8 mouse cellular contexts compared by ENCODE assay signal in the genomic region with DNA sequence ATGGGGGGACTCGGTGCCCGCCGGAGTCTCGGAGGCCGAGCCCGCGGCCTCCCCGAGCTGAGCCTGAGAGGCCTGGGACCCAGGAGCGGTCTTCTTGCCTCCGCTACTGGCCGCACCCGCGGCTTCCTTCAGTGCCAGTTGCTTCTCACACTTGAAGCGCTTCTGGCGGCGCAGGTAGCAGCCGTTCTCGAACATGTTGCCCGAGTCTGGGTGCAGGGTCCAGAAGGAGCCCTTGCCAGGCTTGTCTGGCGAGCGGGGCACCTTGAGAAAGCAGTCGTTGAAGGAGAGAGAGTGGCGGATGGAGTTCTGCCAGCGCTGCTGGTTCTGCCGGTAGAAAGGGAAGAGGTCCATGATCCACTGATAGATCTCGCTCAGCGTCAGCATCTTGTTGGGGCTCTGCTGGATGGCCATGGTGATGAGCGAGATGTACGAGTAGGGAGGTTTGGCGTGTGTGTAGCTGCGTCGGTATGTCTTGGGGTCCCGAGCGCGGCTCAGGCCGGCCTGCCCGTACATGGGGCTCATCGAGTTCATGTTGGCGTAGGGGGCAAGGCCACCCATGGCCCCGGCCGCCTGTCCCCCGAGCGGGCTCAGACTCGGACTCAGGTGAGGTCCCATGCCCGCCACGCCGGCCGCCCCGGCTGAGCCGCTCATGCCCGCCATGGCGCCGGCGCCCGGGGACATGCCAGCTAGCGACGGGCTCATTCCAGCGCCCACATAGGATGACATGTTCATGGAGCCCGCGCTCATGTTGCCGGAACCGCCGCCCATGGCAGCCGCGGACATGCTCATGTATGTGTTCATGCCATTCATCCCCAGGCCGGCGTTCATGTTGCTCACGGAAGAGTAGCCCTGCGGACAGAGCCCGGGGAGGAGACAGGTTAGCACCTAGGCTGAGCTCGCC. TPM values are rescaled to one million over a fixed set of nuclear protein-coding genes. Genes with fewer than 3 reads are reported as not detected.
DNase-seq lines count a peak whose midpoint lies in the region; ATAC-seq lines count a peak whose summit lies in the region.

No protein-coding gene starts in this region.

- H3K36me3 ChIP-seq in kidney, embryonic 14.5 days (ENCODE audit: control insufficient read depth, insufficient read depth, low read length): no peaks in the 10 kb centered on the region
- H3K36me3 ChIP-seq in embryonic facial prominence, embryonic 12.5 days: no peaks in the 10 kb centered on the region
- H3K36me3 ChIP-seq in limb, embryonic 10.5 days: no peaks in the 10 kb centered on the region
- H3K36me3 ChIP-seq in neural tube, embryonic 12.5 days: no peaks in the 10 kb centered on the region

- WGBS in kidney, embryonic 14.5 days: under 1% methylated on average over 70 of the region's 71 CpGs
- WGBS in embryonic facial prominence, embryonic 12.5 days: 1% methylated on average over 70 of the region's 71 CpGs
- under 1% methylated on average over 71 of the region's 71 CpGs for WGBS in limb, embryonic 10.5 days
- WGBS in neural tube, embryonic 12.5 days: under 1% methylated on average over 71 of the region's 71 CpGs

- no peaks in the 10 kb centered on the region; the same call in 1 of the 2 replicates for H3K4me1 ChIP-seq in kidney, embryonic 14.5 days (ENCODE audit: control insufficient read depth, insufficient read depth, low read length)
- H3K4me1 ChIP-seq in embryonic facial prominence, embryonic 12.5 days: peaks cover 8% of the 10 kb centered on the region; the same call in 1 of the 2 replicates
- H3K4me1 ChIP-seq in limb, embryonic 10.5 days: peaks cover 37% of the 10 kb centered on the region
- H3K4me1 ChIP-seq in neural tube, embryonic 12.5 days: no peaks in the 10 kb centered on the region

- H3K9ac ChIP-seq in kidney, embryonic 14.5 days (ENCODE audit: low read depth, low read length): no peak overlapping the region
- H3K9ac ChIP-seq in embryonic facial prominence, embryonic 12.5 days: no peak overlapping the region
- 0 out of 2 replicates have a peak overlapping the region, but pooled peaks have one; percentile 5 for H3K9ac ChIP-seq in neural tube, embryonic 12.5 days

- H3K9me3 ChIP-seq in kidney, embryonic 14.5 days (ENCODE audit: control insufficient read depth, low read length): no peaks in the 10 kb centered on the region
- no peaks in the 10 kb centered on the region for H3K9me3 ChIP-seq in embryonic facial prominence, embryonic 12.5 days
- no peaks in the 10 kb centered on the region for H3K9me3 ChIP-seq in limb, embryonic 10.5 days (replicated peaks)
- no peaks in the 10 kb centered on the region for H3K9me3 ChIP-seq in neural tube, embryonic 12.5 days

- peak overlapping the region; percentile 15; the same call in 1 of the 2 replicates for H3K4me2 ChIP-seq in kidney, embryonic 14.5 days (replicated peaks; ENCODE audit: low read depth, low read length)
- 0 out of 2 replicates have a peak overlapping the region, but pooled peaks have one; percentile 11 for H3K4me2 ChIP-seq in embryonic facial prominence, embryonic 12.5 days (replicated peaks)
- no peak overlapping the region; the same call in none of the 2 replicates for H3K4me2 ChIP-seq in neural tube, embryonic 12.5 days (replicated peaks)

- DNase-seq in kidney, adult 18-20 months: no peak
- DNase-seq in limb, embryonic 10.5 days (ENCODE audit: low spot score): peak; percentile 66
- DNase-seq in embryo, embryonic 10 days (ENCODE audit: low spot score): no peak
- DNase-seq in left cerebral cortex, adult 18-20 months (ENCODE audit: low spot score in 2 of 2): no peak
- no peak for DNase-seq in layer of hippocampus, adult 9-11 months

- no peak for ATAC-seq in kidney, embryonic 14.5 days (ENCODE audit: low FRiP score, low TSS enrichment)
- ATAC-seq in embryonic facial prominence, embryonic 12.5 days (ENCODE audit: insufficient number of reproducible peaks, insufficient read depth, low FRiP score, low TSS enrichment): no peak
- ATAC-seq in neural tube, embryonic 12.5 days (ENCODE audit: low FRiP score, low read depth): no peak

- no peak overlapping the region for H3K27ac ChIP-seq in kidney, embryonic 14.5 days (ENCODE audit: low read depth, low read length)
- H3K27ac ChIP-seq in embryonic facial prominence, embryonic 12.5 days: no peak overlapping the region
- H3K27ac ChIP-seq in limb, embryonic 10.5 days: no peak overlapping the region
- no peak overlapping the region for H3K27ac ChIP-seq in neural tube, embryonic 12.5 days

- H3K27me3 ChIP-seq in kidney, embryonic 14.5 days (ENCODE audit: control insufficient read depth, insufficient read depth, low read length): peaks cover 99% of the 10 kb centered on the region
- H3K27me3 ChIP-seq in embryonic facial prominence, embryonic 12.5 days: peaks cover 98% of the 10 kb centered on the region
- H3K27me3 ChIP-seq in limb, embryonic 10.5 days (ENCODE audit: low read depth, poor library complexity, severe bottlenecking): peaks cover 100% of the 10 kb centered on the region
- H3K27me3 ChIP-seq in neural tube, embryonic 12.5 days (replicated peaks): peaks cover 99% of the 10 kb centered on the region

- H3K4me3 ChIP-seq in kidney, embryonic 14.5 days (ENCODE audit: low read length): peak overlapping the region; percentile 20; the same call in 1 of the 2 replicates
- peak overlapping the region; percentile 12; the same call in 1 of the 2 replicates for H3K4me3 ChIP-seq in embryonic facial prominence, embryonic 12.5 days
- peak overlapping the region; percentile 24 for H3K4me3 ChIP-seq in limb, embryonic 10.5 days
- peak overlapping the region; percentile 22 for H3K4me3 ChIP-seq in neural tube, embryonic 12.5 days

RNA-seq across cellular contexts. Expression of a gene that starts 2.5 kb away (rescaled TPM):
- polyA plus RNA-seq in kidney, embryonic 14.5 days (2014; fragmentation: Nextera tagmentation; extraction: Ambion mirVana): 0.16 TPM in 1 of 2 replicates, not detected in the other
- polyA plus RNA-seq in embryonic facial prominence, embryonic 12.5 days (2016; fragmentation: Nextera tagmentation; extraction: Ambion mirVana): 0.99 and 1.0 TPM in 2 replicates
- polyA plus RNA-seq in limb, embryonic 10.5 days (2016; fragmentation: Nextera tagmentation; extraction: Ambion mirVana): 0.16 TPM in 1 of 2 replicates, not detected in the other
- polyA plus RNA-seq in neural tube, embryonic 12.5 days (2016; fragmentation: Nextera tagmentation; extraction: Ambion mirVana): 3.1 TPM in 2 replicates
- total RNA-seq in left cerebral cortex, adult 18-20 months (2021): not detected
